Mouse (Mus musculus) E14TG2a.4 (cell line): Measurements from ENCODE around the gene Rnasel.

Source experiments
- H3K27me3 ChIP-seq: 2 replicates; pipeline ENCODE4 v1.6.1; 2014; ENCODE audit warnings: low read length, control low read depth; ENCODE audit not compliant: insufficient read depth
- H3K36me3 ChIP-seq: 2 replicates; pipeline ENCODE4 v1.6.1; 2014; ENCODE audit warnings: low read length, control low read depth; ENCODE audit not compliant: insufficient read depth
- H3K4me1 ChIP-seq: replicated peaks from 2 replicates; pipeline ENCODE4 v1.6.1; 2014; ENCODE audit warnings: low read depth, low read length, control low read depth
- H3K4me3 ChIP-seq: replicated peaks from 2 replicates; pipeline ENCODE4 v1.5.1; 2014; ENCODE audit warnings: mild to moderate bottlenecking, low read length
- H3K9me3 ChIP-seq: 2 replicates; pipeline ENCODE4 v1.6.1; 2014; ENCODE audit warnings: low read length, control low read depth
- CTCF ChIP-seq: conservative IDR thresholded peaks from 2 replicates; pipeline ENCODE4 v1.5.1; 2014; ENCODE audit warnings: low read length
- NANOG ChIP-seq: IDR thresholded peaks from 2 replicates; pipeline ENCODE4 v1.6.1; 2014; ENCODE audit warnings: borderline replicate concordance, low read length, mixed read lengths
- POU5F1 ChIP-seq: IDR thresholded peaks from 2 replicates; pipeline ENCODE4 v1.6.1; 2014; ENCODE audit warnings: low read length, borderline replicate concordance

Rnasel gene

DNA sequence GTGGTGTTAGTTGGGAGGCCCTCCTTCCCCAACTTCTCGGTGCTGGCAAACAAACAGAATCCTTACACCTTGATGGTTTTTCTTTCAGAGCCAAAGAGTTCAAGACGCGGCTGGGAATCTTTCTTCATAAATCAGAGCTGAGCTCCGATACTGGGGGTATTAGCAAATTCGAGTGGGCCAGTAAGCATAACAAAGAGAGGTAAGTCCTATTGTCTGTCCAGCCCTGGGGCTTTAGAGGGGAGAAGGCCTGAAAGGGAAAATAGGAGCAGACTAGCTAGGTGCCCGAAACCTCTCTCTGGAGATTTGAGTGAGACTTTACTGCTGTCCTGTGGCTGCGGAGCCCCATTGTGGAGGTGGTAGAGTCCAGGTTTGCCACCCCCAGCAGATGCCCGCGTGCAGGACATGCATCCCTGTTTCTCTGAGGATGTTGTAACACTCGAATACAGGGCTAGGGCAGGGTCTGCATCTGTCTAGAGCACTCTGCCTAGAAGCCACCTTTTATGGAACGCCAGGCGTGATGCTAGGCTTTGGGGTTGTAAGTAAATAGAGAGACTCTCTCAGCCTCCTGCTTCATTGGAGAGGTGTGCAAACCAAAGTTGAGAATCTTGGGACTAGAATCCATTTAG is 8.3 kb upstream of the Rnasel start:
- H3K36me3 ChIP-seq = peaks cover 28% of the 10 kb centered on the region
- no peaks in the 10 kb centered on the region for H3K9me3 ChIP-seq
- TF ChIP-seq CTCF = no peak
- TF ChIP-seq POU5F1 = peak; percentile 46; the same call in 1 of the 2 replicates
- H3K4me1 ChIP-seq = peaks cover 41% of the 10 kb centered on the region
- peaks cover 67% of the 10 kb centered on the region for H3K27me3 ChIP-seq
- H3K4me3 ChIP-seq = peak overlapping the region; percentile 77

DNA sequence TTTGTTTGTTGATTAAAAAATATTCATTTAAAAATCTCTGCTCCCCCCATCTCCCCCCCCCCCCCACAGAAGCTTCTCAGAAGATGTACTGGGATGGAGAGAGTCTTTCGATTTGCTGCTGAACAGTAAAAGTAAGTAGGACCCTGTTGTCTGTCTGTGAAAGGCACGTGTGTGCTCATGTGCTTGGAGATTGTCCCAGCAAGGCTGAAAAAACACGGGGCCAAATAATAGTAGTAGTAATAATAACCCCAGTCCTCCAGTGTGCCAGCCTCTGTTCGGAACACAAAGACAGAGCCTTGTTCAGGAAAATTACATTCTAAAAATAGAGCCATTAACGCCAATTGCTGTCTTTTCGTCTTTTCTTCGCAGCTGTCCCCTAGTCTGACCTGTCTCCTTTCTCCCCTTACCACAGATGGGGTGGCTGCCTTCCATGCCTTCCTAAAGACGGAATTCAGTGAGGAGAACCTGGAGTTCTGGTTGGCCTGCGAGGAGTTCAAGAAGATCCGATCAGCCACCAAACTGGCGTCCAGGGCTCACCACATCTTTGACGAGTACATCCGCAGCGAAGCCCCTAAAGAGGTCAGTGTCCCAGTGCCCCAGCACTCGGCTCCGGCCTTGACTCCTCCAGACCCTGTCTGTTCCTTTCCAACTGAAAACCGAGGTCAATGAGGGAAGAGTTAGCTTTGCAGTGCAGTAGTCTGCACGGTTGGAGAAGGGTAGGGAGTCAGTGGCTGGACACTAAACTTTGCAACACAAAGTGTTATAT is 7.5 kb upstream of the Rnasel start:
- peaks cover 65% of the 10 kb centered on the region for H3K27me3 ChIP-seq
- peaks cover 49% of the 10 kb centered on the region for H3K4me1 ChIP-seq
- H3K36me3 ChIP-seq = peaks cover 28% of the 10 kb centered on the region
- no peak overlapping the region for H3K4me3 ChIP-seq
- TF ChIP-seq NANOG (no peak), CTCF (no peak), POU5F1 (no peak)
- no peaks in the 10 kb centered on the region for H3K9me3 ChIP-seq

DNA sequence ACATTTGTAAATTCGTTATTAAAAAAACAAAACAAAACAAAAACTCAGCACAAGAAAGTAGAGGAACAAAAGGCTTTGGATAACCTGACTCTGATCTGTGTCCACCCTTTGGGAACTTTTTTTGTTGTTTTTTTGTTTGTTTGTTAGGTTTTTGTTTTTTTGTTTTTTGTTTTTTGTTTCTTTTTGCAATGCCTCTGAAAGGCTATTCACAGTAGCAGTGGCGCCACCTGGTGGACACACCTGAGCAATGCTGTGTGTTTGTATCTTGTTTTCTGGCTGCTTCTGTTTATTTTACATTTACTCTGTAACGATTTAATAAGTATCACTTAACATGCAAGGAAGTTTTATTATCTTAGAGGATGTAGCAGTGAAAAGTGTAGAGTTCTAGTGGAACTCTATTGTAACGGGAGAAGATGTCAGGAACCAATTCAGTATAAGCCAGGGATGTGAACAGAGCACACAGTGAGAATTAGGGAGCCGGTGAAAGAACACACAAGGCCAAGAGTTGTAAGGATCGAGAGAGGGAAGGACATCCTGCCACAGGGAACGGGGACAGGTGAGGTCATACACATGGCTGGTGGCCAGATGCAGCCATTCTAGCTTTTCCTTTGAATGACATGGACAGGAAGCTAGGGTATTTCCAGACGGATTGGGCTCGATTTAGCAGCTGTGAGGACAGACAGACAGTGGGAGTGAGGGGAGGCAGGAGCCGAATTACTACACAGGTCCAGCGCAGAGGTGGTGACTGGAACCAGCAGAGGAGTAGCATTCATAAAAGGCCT is 6.7 kb upstream of the Rnasel start:
- H3K4me3 ChIP-seq = no peak overlapping the region
- H3K27me3 ChIP-seq = peaks cover 57% of the 10 kb centered on the region
- TF ChIP-seq NANOG = no peak
- TF ChIP-seq CTCF = peak; percentile 79
- H3K36me3 ChIP-seq = peaks cover 28% of the 10 kb centered on the region
- no peaks in the 10 kb centered on the region for H3K9me3 ChIP-seq
- peaks cover 50% of the 10 kb centered on the region for H3K4me1 ChIP-seq

DNA sequence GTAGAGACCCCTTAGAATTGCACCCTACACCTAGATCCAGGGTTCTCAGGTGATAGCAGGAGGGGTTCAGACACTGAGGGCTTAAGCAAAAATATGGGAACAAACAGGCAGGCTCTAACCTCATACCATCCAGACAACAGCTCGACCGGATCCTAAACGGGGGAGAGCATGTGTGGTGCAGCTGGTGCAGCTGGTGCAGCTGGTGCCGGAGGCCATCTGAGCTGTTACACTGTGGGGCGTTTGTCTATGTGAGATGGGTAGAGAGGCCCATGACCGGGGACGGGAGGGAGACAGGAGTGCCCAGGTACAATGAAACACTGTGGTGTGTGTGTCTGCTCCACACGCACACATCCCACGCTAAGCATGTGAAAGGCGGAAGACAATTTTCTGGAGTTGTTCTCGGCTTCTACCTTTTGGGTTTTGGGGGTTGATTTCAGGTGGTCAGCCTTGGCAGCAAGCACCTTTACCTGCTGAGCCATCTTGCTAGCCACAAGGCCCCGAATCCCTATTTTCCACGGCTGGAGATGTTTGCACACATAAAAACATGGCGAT is 3.0 kb upstream of the Rnasel start:
- Histone ChIP-seq H3K4me1 (peaks cover 52% of the 10 kb centered on the region), H3K4me3 (no peak overlapping the region), H3K36me3 (peaks cover 28% of the 10 kb centered on the region), H3K27me3 (peaks cover 32% of the 10 kb centered on the region), H3K9me3 (no peaks in the 10 kb centered on the region)
- TF ChIP-seq CTCF = no peak
- TF ChIP-seq POU5F1 = no peak
- no peak for TF ChIP-seq NANOG

DNA sequence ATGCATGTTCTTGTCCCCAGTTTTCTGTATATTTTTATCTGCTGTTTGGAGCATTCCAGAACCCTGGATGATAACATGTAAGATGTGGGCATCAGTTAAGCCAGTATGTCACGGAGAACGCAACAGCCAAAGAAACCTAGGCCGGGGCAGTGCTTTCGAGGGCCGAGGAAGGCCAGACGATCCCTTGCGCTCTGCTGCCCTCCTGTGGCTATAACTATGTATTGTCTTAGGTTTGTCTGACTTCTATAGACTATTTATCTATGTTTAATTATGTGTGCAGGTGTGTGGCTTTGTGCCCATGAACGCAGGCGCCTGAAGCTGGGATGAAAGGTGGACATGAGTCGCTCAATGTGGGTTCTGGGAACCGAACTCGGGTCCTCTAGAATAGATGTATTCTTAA is 2.5 kb upstream of the Rnasel start:
- Histone ChIP-seq H3K9me3 (no peaks in the 10 kb centered on the region), H3K36me3 (peaks cover 27% of the 10 kb centered on the region), H3K4me3 (no peak overlapping the region), H3K4me1 (peaks cover 48% of the 10 kb centered on the region), H3K27me3 (peaks cover 29% of the 10 kb centered on the region)
- TF ChIP-seq POU5F1 = no peak
- TF ChIP-seq CTCF = peak; percentile 40
- TF ChIP-seq NANOG = no peak

DNA sequence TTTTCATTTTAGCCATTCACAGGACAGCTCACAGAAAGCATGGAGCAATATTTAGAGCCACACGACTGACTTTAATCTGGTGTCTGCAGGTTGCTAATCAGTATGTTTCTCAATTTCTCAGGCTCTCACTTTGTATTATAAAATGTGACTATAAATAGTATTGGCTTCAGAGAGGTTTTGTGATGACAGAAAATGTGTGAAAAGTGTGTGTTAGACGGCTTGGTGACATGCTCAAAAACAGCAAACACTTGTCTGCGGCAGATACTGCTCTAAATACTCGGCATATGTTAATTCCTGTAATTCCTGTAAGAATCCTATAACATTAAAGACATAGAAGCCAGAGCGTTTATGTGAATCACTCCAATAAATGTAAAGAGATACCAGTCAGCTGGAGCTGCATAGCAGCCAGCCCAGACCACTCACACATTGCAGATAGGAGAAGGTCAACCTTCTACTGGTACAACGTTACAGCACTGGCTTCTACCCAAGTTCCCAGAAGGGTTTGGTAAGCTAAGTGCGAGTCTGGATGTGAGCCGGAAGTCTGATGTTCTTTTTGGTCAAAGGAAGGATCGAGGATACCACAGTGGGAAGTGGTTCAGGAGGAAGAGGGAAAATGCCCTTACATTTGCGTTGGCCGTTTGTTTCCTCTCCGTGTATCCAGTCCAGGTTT is 1.2 kb upstream of the Rnasel start:
- H3K4me1 ChIP-seq = peaks cover 44% of the 10 kb centered on the region
- H3K36me3 ChIP-seq = peaks cover 18% of the 10 kb centered on the region
- H3K9me3 ChIP-seq = no peaks in the 10 kb centered on the region
- no peak for TF ChIP-seq NANOG
- no peak for TF ChIP-seq POU5F1
- H3K27me3 ChIP-seq = peaks cover 34% of the 10 kb centered on the region
- H3K4me3 ChIP-seq = no peak overlapping the region

DNA sequence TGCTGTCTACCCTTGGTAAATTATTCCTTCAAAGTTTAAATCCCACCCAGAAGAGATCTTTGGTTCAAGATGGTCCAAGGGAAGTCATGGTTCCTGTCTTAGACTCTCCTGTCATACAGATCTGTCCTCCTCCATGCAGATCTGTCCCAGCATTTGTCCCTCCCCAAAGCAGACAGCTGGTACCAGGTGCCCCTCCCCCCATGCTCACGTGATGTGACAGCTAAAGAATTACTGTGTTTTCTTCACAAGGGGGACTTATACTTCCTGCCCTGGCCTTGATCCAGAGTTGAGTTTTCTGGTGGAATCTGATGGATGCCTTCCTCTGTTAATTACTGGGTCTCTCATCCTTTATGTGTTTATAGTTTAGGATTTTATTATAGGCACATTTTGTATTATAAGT is 677 bp upstream of the Rnasel start:
- Histone ChIP-seq H3K36me3 (peaks cover 12% of the 10 kb centered on the region), H3K27me3 (peaks cover 36% of the 10 kb centered on the region), H3K4me1 (peaks cover 43% of the 10 kb centered on the region), H3K4me3 (no peak overlapping the region), H3K9me3 (no peaks in the 10 kb centered on the region)
- TF ChIP-seq CTCF = no peak
- no peak for TF ChIP-seq POU5F1

DNA sequence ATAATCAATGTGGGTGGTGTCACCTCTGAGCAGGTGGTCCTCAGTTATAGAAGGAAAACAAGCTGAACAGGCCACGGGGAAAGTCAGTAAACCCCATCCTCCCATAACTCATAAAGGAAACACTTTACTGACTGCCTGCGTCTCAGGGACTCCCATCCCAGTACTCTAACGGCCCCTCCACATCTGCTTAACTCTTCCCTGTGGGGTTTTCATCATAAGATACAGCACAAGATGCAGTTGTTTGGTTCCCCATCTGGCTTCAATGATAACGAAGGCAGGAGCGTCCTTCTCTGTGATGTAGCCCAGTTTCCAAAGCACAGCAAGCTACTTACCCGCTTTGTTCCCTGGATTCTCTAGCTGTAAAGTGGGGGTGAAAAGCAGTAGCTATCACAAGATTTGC is 828 bp downstream of the Rnasel start:
- Histone ChIP-seq H3K4me1 (peaks cover 40% of the 10 kb centered on the region), H3K36me3 (no peaks in the 10 kb centered on the region), H3K9me3 (no peaks in the 10 kb centered on the region), H3K4me3 (no peak overlapping the region), H3K27me3 (peaks cover 37% of the 10 kb centered on the region)
- TF ChIP-seq POU5F1 (no peak), CTCF (no peak), NANOG (no peak)
